Mouse (Mus musculus) CH12.LX (cell line): ENCODE data around the gene Fam228b.

Source experiments
- CTCF ChIP-seq, 2 experiments: IDR thresholded peaks in 1 of 2; conservative IDR thresholded peaks in 1 of 2; 2 replicates each; pipeline ENCODE4 v1.5.1; 2011 to 2012; ENCODE audit warnings: low read depth in 2 of 2, low read length in 2 of 2, improper control_type of control experiment in 1 of 2, inconsistent platforms in 1 of 2, mild to moderate bottlenecking in 1 of 2, moderate library complexity in 1 of 2
- EP300 ChIP-seq: IDR thresholded peaks from 2 replicates; pipeline ENCODE4 v1.6.1; 2011; ENCODE audit warnings: low read length, improper control_type of control experiment
- MAFK ChIP-seq: IDR thresholded peaks from 2 replicates; pipeline ENCODE4 v1.6.1; 2011; ENCODE audit warnings: low read length, improper control_type of control experiment; ENCODE audit not compliant: insufficient replicate concordance
- MAX ChIP-seq: IDR thresholded peaks from 2 replicates; pipeline ENCODE4 v1.6.1; 2011; ENCODE audit warnings: low read length, improper control_type of control experiment
- MXI1 ChIP-seq: IDR thresholded peaks from 2 replicates; pipeline ENCODE4 v1.6.1; 2011; ENCODE audit warnings: mild to moderate bottlenecking, low read depth, low read length, improper control_type of control experiment
- POLR2A ChIP-seq: IDR thresholded peaks from 2 replicates; pipeline ENCODE4 v1.6.1; 2011; ENCODE audit warnings: low read depth, mild to moderate bottlenecking, improper control_type of control experiment, low read length
- SMC3 ChIP-seq: IDR thresholded peaks from 2 replicates; pipeline ENCODE4 v1.6.1; 2011; ENCODE audit warnings: low read depth, low read length, improper control_type of control experiment
- TBP ChIP-seq: conservative IDR thresholded peaks from 2 replicates; pipeline ENCODE4 v1.6.1; 2011; ENCODE audit warnings: low read depth, low read length, improper control_type of control experiment

DNA sequence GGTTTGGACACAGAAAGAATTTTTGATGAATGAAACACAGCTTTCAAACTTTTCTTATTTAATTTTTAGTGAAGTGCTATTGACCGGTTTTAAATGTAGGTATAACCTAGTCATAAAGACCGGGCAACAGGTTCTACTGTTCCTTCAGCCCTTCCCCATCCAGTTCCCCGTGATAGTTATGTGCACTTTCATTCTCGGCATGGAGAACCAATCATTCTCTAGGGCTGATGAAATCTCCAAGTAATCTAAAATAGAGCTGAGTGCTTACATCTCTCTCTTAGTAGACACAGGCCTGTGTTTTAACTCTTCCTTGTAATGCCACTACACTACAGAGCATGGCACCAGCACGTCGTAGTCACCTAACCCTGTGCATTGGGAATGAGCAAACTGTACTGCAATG lies 8.7 kb upstream of the Fam228b start:
- TF ChIP-seq POLR2A (no peak), CTCF (conservative IDR thresholded peaks at IDR 0.05 in 1 of 2, IDR thresholded peaks at IDR 0.05 in 1 of 2; ENCODE audit: low read depth in 2 of 2, low read length in 2 of 2) (no peak), MAFK (no peak), TBP (no peak), EP300 (no peak), MXI1 (no peak), MAX (no peak), SMC3 (no peak)
